Mouse (Mus musculus) ES-E14 (cell line): ENCODE results near the gene Tpsg1.

Source experiments
- HCFC1 ChIP-seq: IDR thresholded peaks from 2 replicates; pipeline ENCODE4 v1.6.1; 2012; ENCODE audit warnings: low read length, inconsistent platforms, borderline replicate concordance; ENCODE audit not compliant: insufficient read depth
- MAFK ChIP-seq: IDR thresholded peaks from 2 replicates; pipeline ENCODE4 v1.6.1; 2014; ENCODE audit warnings: mild to moderate bottlenecking, low read depth, low read length, inconsistent platforms; ENCODE audit not compliant: insufficient read depth
- ZNF384 ChIP-seq: IDR thresholded peaks from 2 replicates; pipeline ENCODE4 v1.6.1; 2012; ENCODE audit warnings: low read depth, low read length, inconsistent platforms

DNA sequence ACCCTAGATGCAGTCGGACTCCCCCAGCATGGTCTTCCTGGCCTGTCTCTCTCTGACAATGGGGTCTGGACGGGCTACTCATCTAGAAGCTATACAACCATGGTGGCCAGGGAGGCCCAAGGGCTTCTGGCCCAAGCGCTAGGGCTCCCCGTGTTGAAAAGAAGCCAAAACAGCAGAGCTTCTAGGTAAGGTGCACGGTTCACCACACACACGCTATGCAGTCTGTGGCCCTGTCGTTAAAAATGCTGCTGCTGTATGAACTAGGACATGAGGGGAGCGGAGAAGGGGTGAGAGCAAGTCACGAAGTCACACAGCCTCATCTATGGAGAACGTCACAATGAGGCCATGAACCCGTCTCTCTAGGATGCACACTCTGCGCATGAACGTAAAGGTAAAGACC lies 33.2 kb downstream of the Tpsg1 start:
- TF ChIP-seq MAFK (no peak), ZNF384 (no peak), HCFC1 (no peak)
